Mouse (Mus musculus) hindbrain, postnatal 0 days (tissue): ENCODE results near the gene Cryzl1. TPM values are rescaled to one million over a fixed set of nuclear protein-coding genes. Genes with fewer than 3 reads are reported as not detected.

ENCODE experiments used
- ATAC-seq: fragments of 200-750 bp; cut with Nextera tagmentation; 2 replicates; pipeline ENCODE4 v1.8.0; 2017; ENCODE audit warnings: mild to moderate bottlenecking, moderate TSS enrichment, moderate library complexity
- DNase-seq: peaks from one replicate; pipeline ENCODE4 v3.0.0-alpha.2; 2015; ENCODE audit warnings: low spot score
- H3K27ac ChIP-seq: fragments of 300-500 bp; sonication (generic); 2 replicates; pipeline ENCODE4 v1.5.1; 2014; ENCODE audit warnings: mild to moderate bottlenecking
- H3K27me3 ChIP-seq: fragments of 300-500 bp; sonication (generic); 2 replicates; pipeline ENCODE4 v1.6.1; 2014; ENCODE audit warnings: low read length, mixed read lengths; ENCODE audit not compliant: insufficient read depth
- H3K36me3 ChIP-seq: fragments of 300-500 bp; sonication (generic); 2 replicates; pipeline ENCODE4 v1.6.1; 2014; ENCODE audit warnings: low read length, mixed read lengths; ENCODE audit not compliant: insufficient read depth
- H3K4me1 ChIP-seq: fragments of 300-500 bp; sonication (generic); 2 replicates; pipeline ENCODE4 v1.6.1; 2014; ENCODE audit warnings: antibody characterized with exemption, low read length, mixed read lengths; ENCODE audit not compliant: insufficient read depth
- H3K4me2 ChIP-seq: fragments of 300-500 bp; sonication (generic); 2 replicates; pipeline ENCODE4 v1.6.1; 2014; ENCODE audit warnings: low read depth, mild to moderate bottlenecking, low read length, moderate library complexity, mixed read lengths
- H3K4me3 ChIP-seq: fragments of 300-500 bp; sonication (generic); 2 replicates; pipeline ENCODE4 v1.5.1; 2014; ENCODE audit warnings: low read length
- H3K9ac ChIP-seq: fragments of 300-500 bp; sonication (generic); replicated peaks from 2 replicates; pipeline ENCODE4 v1.6.1; 2014; ENCODE audit warnings: mild to moderate bottlenecking, low read length, moderate library complexity, mixed read lengths
- H3K9me3 ChIP-seq: fragments of 300-500 bp; sonication (generic); 2 replicates; pipeline ENCODE4 v1.6.1; 2016; ENCODE audit warnings: low read length, mixed read lengths
- CTCF ChIP-seq: IDR thresholded peaks from 2 replicates; pipeline ENCODE4 v1.5.1; 2016; ENCODE audit warnings: antibody characterized with exemption, control low read depth, low read depth
- WGBS: fragments of 180-500 bp; shearing (Covaris S2); extraction: QIAGEN DNeasy Blood & Tissue Kit; methylation state at CpG from one replicate; pipeline ENCODE4 v1.1.7; 2014; 5-methylcytosine and 5-hydroxymethylcytosine counted together
- polyA plus RNA-seq: library from polyadenylated mRNA; unstranded; fragments of >200 nt; fragmentation: Nextera tagmentation; extraction: Ambion mirVana; gene quantifications from 2 replicates; pipeline ENCODE4 v1.2.1, GENCODE M21; 2015
- total RNA-seq: library from RNA; depleted of rRNA; stranded (reverse); fragments of >200 nt; gene quantifications from 2 replicates; pipeline ENCODE4 v1.2.3, GENCODE M21; 2014

The Cryzl1 gene
- total and polyA plus RNA-seq, 2 experiments from 2014 or later = 67.3 to 101 TPM

DNA sequence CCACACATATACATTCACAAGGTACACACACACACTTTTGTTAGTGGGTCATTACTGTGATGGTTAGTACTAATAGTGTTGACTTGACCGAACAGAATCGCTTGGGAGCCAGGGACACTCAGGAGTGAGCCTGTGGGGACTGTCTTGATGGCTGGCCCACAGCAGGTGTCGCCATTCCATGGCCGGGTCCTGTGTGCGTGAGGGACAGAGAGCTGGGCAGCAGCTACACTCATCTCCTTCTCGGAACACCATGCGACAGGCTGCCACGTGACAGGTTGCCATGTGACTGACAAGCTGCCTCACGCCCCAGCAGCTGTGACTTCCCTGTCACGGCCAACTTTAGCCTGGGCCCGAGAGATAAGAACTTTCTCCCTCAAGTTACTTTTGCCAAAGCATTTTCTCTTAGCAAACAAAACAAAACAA, 11.8 kb downstream of the Cryzl1 start:
- no peaks in the 10 kb centered on the region for H3K9me3 ChIP-seq
- no peak overlapping the region for H3K27ac ChIP-seq
- no peaks in the 10 kb centered on the region for H3K4me1 ChIP-seq
- WGBS = 78% methylated on average over 11 of the region's 11 CpGs
- H3K4me2 ChIP-seq = no peak overlapping the region
- H3K36me3 ChIP-seq = peaks cover 16% of the 10 kb centered on the region; the same call in 1 of the 2 replicates
- no peak overlapping the region for H3K9ac ChIP-seq
- no peak for ATAC-seq
- no peak overlapping the region for H3K4me3 ChIP-seq
- no peaks in the 10 kb centered on the region for H3K27me3 ChIP-seq
- no peak for TF ChIP-seq CTCF
- no peak for DNase-seq

GRCm38 (mm10) chr16:91710241-91710640, 18.5 kb downstream of the Cryzl1 start:
- Histone ChIP-seq H3K9me3 (no peaks in the 10 kb centered on the region), H3K9ac (no peak overlapping the region), H3K27me3 (no peaks in the 10 kb centered on the region), H3K4me1 (no peaks in the 10 kb centered on the region), H3K27ac (no peak overlapping the region), H3K4me3 (no peak overlapping the region), H3K36me3 (peaks cover 32% of the 10 kb centered on the region), H3K4me2 (no peak overlapping the region)
- no peak for TF ChIP-seq CTCF
- ATAC-seq = no peak
- WGBS = 90% methylated on average over 7 of the region's 7 CpGs
- DNase-seq = no peak

GRCm38 (mm10) chr16:91704603-91705340, 24.0 kb downstream of the Cryzl1 start:
- Histone ChIP-seq H3K4me1 (no peaks in the 10 kb centered on the region), H3K27ac (no peak overlapping the region), H3K9me3 (no peaks in the 10 kb centered on the region), H3K4me2 (no peak overlapping the region), H3K4me3 (no peak overlapping the region), H3K36me3 (peaks cover 37% of the 10 kb centered on the region; the same call in 1 of the 2 replicates), H3K9ac (no peak overlapping the region), H3K27me3 (no peaks in the 10 kb centered on the region)
- ATAC-seq = 0 out of 2 replicates have a peak, but pooled peaks have one; percentile 43
- peak; percentile 43; the same call in 1 of the 2 replicates for TF ChIP-seq CTCF
- DNase-seq = peak; percentile 35
- 83% methylated on average over 14 of the region's 14 CpGs for WGBS

DNA sequence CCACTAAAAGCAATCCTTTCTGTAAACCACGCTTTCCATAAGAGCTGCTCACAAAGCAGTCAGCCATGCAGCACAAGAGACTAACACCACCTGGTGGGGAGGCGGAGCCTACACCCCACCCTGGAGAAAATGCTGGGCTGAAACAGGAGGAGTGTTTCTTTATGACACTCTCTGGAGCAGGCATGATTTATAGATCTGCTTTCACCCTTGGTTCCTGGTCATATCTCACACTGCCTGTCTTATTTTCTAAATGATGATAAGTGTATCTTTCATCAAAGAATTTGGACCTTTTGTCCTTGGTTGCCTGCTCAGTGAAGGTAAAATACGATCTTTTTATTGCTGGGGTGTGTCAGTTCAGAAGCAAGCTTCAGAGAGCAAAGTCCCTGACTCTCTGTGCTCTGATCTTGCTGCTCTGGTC, 26.0 kb downstream of the Cryzl1 start:
- 55% methylated on average over 3 of the region's 3 CpGs for WGBS
- Histone ChIP-seq H3K27ac (no peak overlapping the region), H3K4me2 (no peak overlapping the region), H3K4me3 (no peak overlapping the region), H3K27me3 (no peaks in the 10 kb centered on the region), H3K9ac (no peak overlapping the region), H3K4me1 (no peaks in the 10 kb centered on the region), H3K36me3 (peaks cover 47% of the 10 kb centered on the region), H3K9me3 (no peaks in the 10 kb centered on the region)
- TF ChIP-seq CTCF = no peak
- no peak for DNase-seq
- ATAC-seq = no peak

- WGBS = 88% methylated on average over 13 of the region's 13 CpGs
- H3K4me3 ChIP-seq = no peak overlapping the region
- ATAC-seq (no peak), DNase-seq (no peak)
- no peak overlapping the region for H3K27ac ChIP-seq
- no peaks in the 10 kb centered on the region for H3K9me3 ChIP-seq
- H3K4me1 ChIP-seq = no peaks in the 10 kb centered on the region
- H3K36me3 ChIP-seq = peaks cover 46% of the 10 kb centered on the region
- TF ChIP-seq CTCF = no peak
- no peak overlapping the region for H3K9ac ChIP-seq
- H3K4me2 ChIP-seq = no peak overlapping the region
- no peaks in the 10 kb centered on the region for H3K27me3 ChIP-seq
Measured at GRCm38 (mm10) chr16:91701908-91702307, 26.9 kb downstream of the Cryzl1 start.

DNA sequence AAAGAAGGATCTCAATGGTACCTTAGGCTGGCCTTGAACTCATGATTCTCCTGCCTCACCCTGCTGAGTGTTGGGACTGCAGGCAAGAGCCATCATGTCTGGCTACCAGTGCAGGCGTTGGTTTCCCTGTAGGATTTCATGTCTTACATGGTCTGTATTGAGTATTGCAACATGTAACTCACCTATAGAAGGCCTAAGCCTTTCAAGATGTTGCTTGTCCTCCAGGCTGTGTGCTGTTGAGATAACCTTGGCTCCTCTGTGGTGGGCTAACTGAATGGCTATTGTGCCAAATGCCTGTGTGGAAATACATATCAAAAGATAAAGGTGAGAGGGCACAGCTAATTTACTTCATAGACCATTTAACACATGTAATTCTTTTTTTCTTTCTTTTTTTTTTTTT, 29.8 kb downstream of the Cryzl1 start:
- Histone ChIP-seq H3K4me3 (no peak overlapping the region), H3K4me2 (no peak overlapping the region), H3K4me1 (no peaks in the 10 kb centered on the region), H3K9me3 (no peaks in the 10 kb centered on the region), H3K36me3 (peaks cover 47% of the 10 kb centered on the region), H3K27ac (no peak overlapping the region), H3K9ac (no peak overlapping the region), H3K27me3 (no peaks in the 10 kb centered on the region)
- TF ChIP-seq CTCF = no peak
- ATAC-seq (no peak), DNase-seq (no peak)
- 93% methylated on average over 1 of the region's 1 CpGs for WGBS

DNA sequence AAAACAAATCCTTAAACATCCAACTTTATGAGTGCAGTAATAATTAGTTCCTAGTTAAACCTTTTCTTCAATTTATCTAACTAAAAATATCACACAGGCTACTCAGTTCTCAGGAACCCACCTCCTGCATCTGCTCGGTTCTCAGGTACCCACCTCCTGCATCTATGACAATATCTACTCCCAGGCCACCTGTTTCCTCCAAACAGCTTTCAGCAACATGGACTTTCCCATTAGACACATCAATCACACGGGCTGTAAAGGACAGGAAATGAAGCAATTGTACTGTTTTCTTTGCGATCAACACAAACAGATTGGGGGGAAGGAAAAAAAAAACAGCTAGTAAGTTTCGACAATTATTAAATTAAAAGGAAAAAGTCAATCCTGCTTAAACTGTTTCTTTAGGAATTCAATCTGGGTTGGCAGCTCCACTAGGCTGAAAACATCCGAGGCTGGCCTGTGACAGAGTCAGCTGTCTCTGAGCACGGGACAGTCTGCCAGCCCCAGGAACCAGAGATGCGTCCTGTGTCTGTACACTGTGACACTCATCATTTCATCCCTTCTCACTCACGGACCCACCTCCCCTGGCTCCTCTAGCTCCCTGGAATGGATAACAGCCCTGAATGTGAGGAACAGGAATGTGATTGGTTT, 33.5 kb downstream of the Cryzl1 start:
- no peaks in the 10 kb centered on the region for H3K9me3 ChIP-seq
- peak overlapping the region; percentile 22; the same call in 1 of the 2 replicates for H3K27ac ChIP-seq
- H3K9ac ChIP-seq = no peak overlapping the region
- WGBS = 66% methylated on average over 8 of the region's 8 CpGs
- no peak overlapping the region for H3K4me3 ChIP-seq
- no peak overlapping the region for H3K4me2 ChIP-seq
- no peak for TF ChIP-seq CTCF
- no peak for DNase-seq
- no peak for ATAC-seq
- H3K36me3 ChIP-seq = peaks cover 36% of the 10 kb centered on the region
- no peaks in the 10 kb centered on the region for H3K27me3 ChIP-seq
- H3K4me1 ChIP-seq = no peaks in the 10 kb centered on the region
